In genomic region chr3:98226988-98227610, GRCm38 (mm10) we compare ENCODE assay signal across 8 mouse cellular contexts. TPM values are rescaled to one million over a fixed set of nuclear protein-coding genes. Genes with fewer than 3 reads are reported as not detected.
DNase-seq lines count a peak whose midpoint lies in the region; ATAC-seq and TF ChIP-seq lines count a peak whose summit lies in the region.

No protein-coding gene starts in this region.

- ATAC-seq in stomach, embryonic 14.5 days (ENCODE audit: insufficient number of reproducible peaks, insufficient read depth, low FRiP score, low read depth) = no peak

- H3K4me2 ChIP-seq in stomach, embryonic 14.5 days (replicated peaks; ENCODE audit: low read depth, low read length) = no peak overlapping the region

- no peak overlapping the region for H3K9ac ChIP-seq in heart, adult 2 months (ENCODE audit: low read depth, low read length)
- H3K9ac ChIP-seq in stomach, embryonic 14.5 days (replicated peaks; ENCODE audit: low read depth, low read length) = no peak overlapping the region

- H3K36me3 ChIP-seq in embryonic facial prominence, embryonic 10.5 days (replicated peaks) = no peaks in the 10 kb centered on the region
- H3K36me3 ChIP-seq in heart, adult 2 months (ENCODE audit: control insufficient read depth, insufficient read depth, low read length) = no peaks in the 10 kb centered on the region
- H3K36me3 ChIP-seq in stomach, embryonic 14.5 days (ENCODE audit: control insufficient read depth, insufficient read depth, low read length) = no peaks in the 10 kb centered on the region

- H3K27me3 ChIP-seq in embryonic facial prominence, embryonic 10.5 days (replicated peaks; ENCODE audit: low read depth, poor library complexity, severe bottlenecking) = peaks cover 11% of the 10 kb centered on the region; the same call in 1 of the 2 replicates
- no peaks in the 10 kb centered on the region for H3K27me3 ChIP-seq in heart, adult 2 months (ENCODE audit: control insufficient read depth, insufficient read depth, low read length)
- no peaks in the 10 kb centered on the region for H3K27me3 ChIP-seq in stomach, embryonic 14.5 days (ENCODE audit: control insufficient read depth, insufficient read depth, low read length)

- DNase-seq in 3134 (ENCODE audit: extremely low read depth, insufficient read length, low spot score) (peak; percentile 26), liver (peak; percentile 76)
- DNase-seq in adrenal gland, postnatal 10 days = peak; percentile 87
- DNase-seq in embryonic facial prominence, embryonic 10.5 days (ENCODE audit: low spot score) = peak; percentile 85
- DNase-seq in heart, adult 2 months = peak; percentile 65 to 78
- peak; percentile 41 to 75 for DNase-seq in kidney, adult 8-10 months
- DNase-seq in neural tube, embryonic 10.5 days (ENCODE audit: extremely low spot score, low spot score) = peak; percentile 86

- H3K4me3 ChIP-seq in embryonic facial prominence, embryonic 10.5 days = no peak overlapping the region
- H3K4me3 ChIP-seq in heart, adult 2 months = no peak overlapping the region
- no peak overlapping the region for H3K4me3 ChIP-seq in stomach, embryonic 14.5 days (ENCODE audit: low read depth, low read length)

- TF ChIP-seq CTCF in heart, adult 2 months (IDR thresholded peaks at IDR 0.05) = peak; percentile 91

- WGBS in embryonic facial prominence, embryonic 10.5 days = 41% methylated on average over 19 of the region's 19 CpGs
- WGBS in heart, adult 2 months = 26% methylated on average over 19 of the region's 19 CpGs
- 35% methylated on average over 19 of the region's 19 CpGs for WGBS in stomach, embryonic 14.5 days

- peaks cover 8% of the 10 kb centered on the region for H3K4me1 ChIP-seq in embryonic facial prominence, embryonic 10.5 days
- no peaks in the 10 kb centered on the region; the same call in 1 of the 2 replicates for H3K4me1 ChIP-seq in heart, adult 2 months (ENCODE audit: control insufficient read depth, insufficient read depth, low read length)
- H3K4me1 ChIP-seq in stomach, embryonic 14.5 days (ENCODE audit: control insufficient read depth, insufficient read depth, low read length) = peaks cover 10% of the 10 kb centered on the region

- TF ChIP-seq POLR2A in heart, adult 2 months (IDR thresholded peaks at IDR 0.05; ENCODE audit: insufficient read depth, low read depth, low read length) = no peak

- H3K79me2 ChIP-seq in heart, adult 2 months (replicated peaks; ENCODE audit: control insufficient read depth, insufficient read depth, low read length) = no peaks in the 10 kb centered on the region

- TF ChIP-seq EP300 in heart, adult 2 months (IDR thresholded peaks at IDR 0.05; ENCODE audit: insufficient read depth, low read depth, low read length) = no peak

- H3K27ac ChIP-seq in embryonic facial prominence, embryonic 10.5 days (replicated peaks) = no peak overlapping the region
- H3K27ac ChIP-seq in heart, adult 2 months = no peak overlapping the region
- peak overlapping the region; percentile 63; the same call in 1 of the 2 replicates for H3K27ac ChIP-seq in stomach, embryonic 14.5 days (ENCODE audit: low read length)

- intact Hi-C loops in heart, adult 2 months (cut with DNase I) = loop anchor here (1.0 to 10.0 kb wide), 3 partner anchors 50 to 182 kb away; no protein-coding TSS in a partner anchor

- H3K9me3 ChIP-seq in embryonic facial prominence, embryonic 10.5 days = no peaks in the 10 kb centered on the region
- H3K9me3 ChIP-seq in stomach, embryonic 14.5 days (ENCODE audit: control insufficient read depth, low read depth, low read length) = no peaks in the 10 kb centered on the region

RNA-seq across cellular contexts. Expression of gene Reg4, which starts 5.1 kb away (rescaled TPM):
- not detected for total RNA-seq in adrenal gland, postnatal 10 days (2021)
- not detected in 2 replicates for polyA plus RNA-seq in embryonic facial prominence, embryonic 10.5 days (2016; fragmentation: Nextera tagmentation; extraction: Ambion mirVana)
- total RNA-seq in heart, adult 2 months (2021) = not detected
- not detected in 2 replicates for polyA plus RNA-seq in heart, adult 2 months (2012; rRNA removed)
- not detected in 2 replicates for polyA plus RNA-seq in stomach, embryonic 14.5 days (2014; fragmentation: Nextera tagmentation; extraction: Ambion mirVana)

RNA-seq across cellular contexts. Expression of gene Hmgcs2, which starts 53.1 kb away (rescaled TPM):
- 100 to 1,000 TPM; 157 to 462 TPM for total RNA-seq in adrenal gland, postnatal 10 days (2021)
- 1.0 and 1.6 TPM in 2 replicates for polyA plus RNA-seq in embryonic facial prominence, embryonic 10.5 days (2016; fragmentation: Nextera tagmentation; extraction: Ambion mirVana)
- total RNA-seq in heart, adult 2 months (2021) = 10 to 100 TPM in 1 of 2 experiments, 1 to 10 TPM in 1; 9.4 to 12.9 TPM
- polyA plus RNA-seq in heart, adult 2 months (2012; rRNA removed) = 8.1 and 9.9 TPM in 2 replicates
- polyA plus RNA-seq in stomach, embryonic 14.5 days (2014; fragmentation: Nextera tagmentation; extraction: Ambion mirVana) = 12.2 and 16.1 TPM in 2 replicates

Comparison
In these comparisons a context has a peak if more than half of its experiments do, and no peak if none do; other contexts are left out.
1. DNase-seq: peak in every context shown above with its lines; median percentile 87 in adrenal gland, postnatal 10 days; 86 in neural tube, embryonic 10.5 days; 85 in embryonic facial prominence, embryonic 10.5 days; 76 in liver; 72 in heart, adult 2 months; 58 in kidney, adult 8-10 months; 26 in 3134.